Mouse (Mus musculus) Patski (cell line): ENCODE data around the gene Utp11. TPM values are rescaled to one million over a fixed set of nuclear protein-coding genes. Genes with fewer than 3 reads are reported as not detected.

ENCODE experiments used
- ATAC-seq: fragments of 100-300 bp; one replicate; pipeline ENCODE4 v1.8.0; 2021
- CTCF ChIA-PET: fragments of 350-600 bp; sonication (Branson Sonifier 250); formaldehyde crosslinking; loops from one replicate; lab custom pipeline; 2022; ENCODE audit warnings: inconsistent platforms; lab: Charles Lee
- POLR2A ChIA-PET: fragments of 350-600 bp; sonication (Branson Sonifier 250); formaldehyde crosslinking; loops from one replicate; lab custom pipeline; 2022; ENCODE audit warnings: antibody characterized with exemption, inconsistent platforms; lab: Charles Lee
- DNase-seq: peaks from one replicate; pipeline ENCODE4 v3.0.0-alpha.2; 2011; ENCODE audit warnings: low read depth, low spot score
- H3K27me3 ChIP-seq: fragments of 371-371 bp; one replicate; pipeline ENCODE4 v1.5.1; 2021
- CTCF ChIP-seq: fragments of 100-300 bp; IDR thresholded peaks from one replicate; pipeline ENCODE4 v1.5.1; 2021
- in situ Hi-C: fragments of 300-500 bp; cut with MboI; formaldehyde crosslinking; loops from 3 replicates; pipeline ENCODE4 v1.11.1; 2018; ENCODE audit warnings: low pct_unique_long_range_greater_than_20kb, mixed read lengths
- polyA plus RNA-seq: library from polyadenylated mRNA; unstranded; gene quantifications from one replicate; pipeline ENCODE4 v1.2.3, GENCODE M21; 2021

The Utp11 gene
- polyA plus RNA-seq, 1 experiment from 2014 or later = 40.6 TPM

DNA sequence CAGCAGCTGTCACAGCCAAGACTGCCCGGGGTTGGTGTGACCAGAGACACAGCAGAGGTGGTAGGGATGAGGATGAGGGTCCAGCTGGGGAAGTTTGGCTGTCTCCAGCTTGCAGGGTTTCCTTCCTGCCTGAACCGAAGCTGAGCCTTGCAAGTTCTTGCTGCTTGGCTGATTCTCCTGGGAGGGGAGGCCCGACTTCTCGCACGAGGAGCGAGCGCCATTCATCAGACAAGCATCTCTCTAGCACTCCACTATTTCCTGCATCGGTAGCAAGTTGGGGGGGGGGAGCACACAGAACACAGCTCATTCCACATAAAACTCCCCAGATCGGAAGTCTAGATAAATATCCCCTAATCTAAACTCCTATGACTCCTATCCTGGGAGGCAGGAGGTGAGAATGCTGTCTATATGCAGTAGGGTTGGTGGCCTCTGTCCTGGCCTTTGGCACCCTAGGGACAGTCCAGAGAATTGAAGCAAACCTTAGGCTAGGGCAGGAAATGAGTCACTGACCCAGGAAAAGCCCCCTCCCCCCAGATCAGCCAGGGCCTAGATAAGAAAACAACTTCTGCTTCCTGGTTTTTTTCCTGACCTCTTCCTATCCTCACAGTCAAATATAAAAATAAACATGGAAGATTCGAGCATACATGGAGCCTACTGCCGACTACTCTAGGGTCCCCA, 11.5 kb upstream of the Utp11 start:
- no peak for TF ChIP-seq CTCF
- no peak for DNase-seq
- ChIA-PET CTCF (no interaction called here), POLR2A (interaction anchor here (0.6 kb wide), 1 partner anchor 220 kb away, joined by 5 read pairs; no protein-coding TSS in a partner anchor)
- in situ Hi-C loops = no loop called here
- no peaks in the 10 kb centered on the region for H3K27me3 ChIP-seq
- ATAC-seq = no peak

DNA sequence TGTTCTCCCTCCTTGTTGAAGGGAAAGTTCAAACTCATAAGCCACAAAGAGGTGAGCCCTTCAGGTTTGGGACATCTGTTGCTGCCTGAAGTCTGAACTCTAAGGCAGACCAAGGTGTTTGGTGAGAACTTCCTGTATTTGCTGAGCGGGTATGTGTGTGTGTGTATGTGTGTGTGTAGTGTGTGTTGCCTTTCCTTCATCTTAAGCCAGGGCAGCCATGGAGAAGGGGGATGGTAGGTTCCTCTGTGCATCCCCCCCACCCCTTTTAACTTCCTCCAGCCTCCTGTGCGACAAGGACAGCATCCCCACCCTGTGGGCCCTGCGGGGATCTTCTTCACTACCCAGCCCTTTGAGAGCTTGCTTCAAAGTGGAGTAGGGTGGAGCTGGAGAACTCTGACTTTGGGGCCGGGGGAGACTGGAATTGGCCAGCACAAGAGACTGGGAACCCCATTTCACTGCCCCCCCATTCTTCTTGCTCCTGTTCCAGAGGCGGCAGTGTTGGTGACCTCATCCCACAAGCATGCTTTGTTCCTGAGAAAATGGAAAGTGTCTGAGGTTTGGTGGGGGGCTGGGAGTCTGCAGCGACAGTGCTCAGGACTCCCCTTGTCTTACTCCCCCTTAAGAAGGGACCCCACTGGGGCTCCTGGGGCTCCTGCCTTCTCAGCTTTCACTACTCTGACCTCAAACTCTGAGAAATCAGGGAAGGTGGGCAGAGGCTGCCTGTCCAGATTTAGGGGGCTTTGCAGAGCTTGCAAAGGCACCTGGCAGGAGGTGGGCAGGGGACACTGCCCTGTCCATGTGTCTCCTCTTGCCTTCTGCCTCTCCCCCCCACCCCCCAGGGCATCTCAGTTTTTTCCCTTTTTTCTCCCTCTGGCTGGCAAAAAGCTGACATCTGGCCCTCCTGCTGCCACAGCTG, 10.7 kb upstream of the Utp11 start:
- DNase-seq (no peak), ATAC-seq (no peak)
- ChIA-PET CTCF (no interaction called here), POLR2A (no interaction called here)
- no peak for TF ChIP-seq CTCF
- in situ Hi-C loops = no loop called here
- no peaks in the 10 kb centered on the region for H3K27me3 ChIP-seq

DNA sequence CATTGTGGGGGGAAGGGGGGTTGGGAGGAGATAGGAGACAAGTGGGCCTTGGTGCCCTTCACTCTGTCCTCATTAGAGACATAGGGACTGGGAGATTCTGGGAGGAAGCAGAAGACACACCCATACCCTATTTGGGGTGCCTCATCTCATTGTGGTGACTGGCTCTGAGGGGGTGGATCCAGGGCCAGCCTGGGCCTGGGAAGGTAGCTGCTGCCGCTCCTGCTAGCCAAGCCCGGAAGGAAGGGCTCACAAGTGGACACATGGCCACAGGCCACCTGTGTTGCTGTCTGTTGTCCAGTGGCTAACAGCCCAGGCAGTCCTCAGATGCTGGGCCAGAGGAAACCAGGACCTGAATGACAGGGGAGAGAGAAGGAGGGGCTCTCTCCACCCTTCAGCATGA, 10.0 kb upstream of the Utp11 start:
- ChIA-PET CTCF (interaction anchor here (1.8 kb wide), 1 partner anchor 18 kb away, joined by 5 read pairs; no protein-coding TSS in a partner anchor), POLR2A (no interaction called here)
- DNase-seq (no peak), ATAC-seq (no peak)
- H3K27me3 ChIP-seq = no peaks in the 10 kb centered on the region
- no peak for TF ChIP-seq CTCF
- in situ Hi-C loops = no loop called here

DNA sequence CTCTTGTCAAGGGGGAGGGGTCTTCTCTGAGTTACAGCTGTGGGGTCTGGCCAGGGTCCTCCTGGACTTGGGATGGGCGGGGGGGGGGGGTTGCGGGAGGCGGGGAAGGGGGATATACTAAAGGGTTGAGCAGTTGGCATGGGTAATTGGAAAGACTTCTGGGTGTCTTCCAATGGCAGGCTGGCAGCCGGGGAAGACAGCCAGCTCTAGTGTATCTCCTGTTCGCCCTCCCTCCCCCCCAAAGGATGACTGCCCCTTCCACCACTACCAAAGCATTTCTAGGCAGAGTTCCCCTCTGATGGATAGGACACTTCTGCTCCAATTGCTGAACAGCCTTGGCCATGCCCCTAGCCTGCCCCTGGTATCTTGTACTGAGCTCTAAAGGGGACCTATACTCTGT, 8.5 kb upstream of the Utp11 start:
- ChIA-PET CTCF (interaction anchor here (0.9 to 1.8 kb wide), 3 partner anchors 8 to 17 kb away, joined by 3 to 5 read pairs (median 4); partner anchors contain the start of gene Utp11), POLR2A (interaction anchor here (0.7 kb wide), 1 partner anchor 16 kb away, joined by 5 read pairs; no protein-coding TSS in a partner anchor)
- no peak for TF ChIP-seq CTCF
- DNase-seq (no peak), ATAC-seq (no peak)
- in situ Hi-C loops = no loop called here
- H3K27me3 ChIP-seq = no peaks in the 10 kb centered on the region

DNA sequence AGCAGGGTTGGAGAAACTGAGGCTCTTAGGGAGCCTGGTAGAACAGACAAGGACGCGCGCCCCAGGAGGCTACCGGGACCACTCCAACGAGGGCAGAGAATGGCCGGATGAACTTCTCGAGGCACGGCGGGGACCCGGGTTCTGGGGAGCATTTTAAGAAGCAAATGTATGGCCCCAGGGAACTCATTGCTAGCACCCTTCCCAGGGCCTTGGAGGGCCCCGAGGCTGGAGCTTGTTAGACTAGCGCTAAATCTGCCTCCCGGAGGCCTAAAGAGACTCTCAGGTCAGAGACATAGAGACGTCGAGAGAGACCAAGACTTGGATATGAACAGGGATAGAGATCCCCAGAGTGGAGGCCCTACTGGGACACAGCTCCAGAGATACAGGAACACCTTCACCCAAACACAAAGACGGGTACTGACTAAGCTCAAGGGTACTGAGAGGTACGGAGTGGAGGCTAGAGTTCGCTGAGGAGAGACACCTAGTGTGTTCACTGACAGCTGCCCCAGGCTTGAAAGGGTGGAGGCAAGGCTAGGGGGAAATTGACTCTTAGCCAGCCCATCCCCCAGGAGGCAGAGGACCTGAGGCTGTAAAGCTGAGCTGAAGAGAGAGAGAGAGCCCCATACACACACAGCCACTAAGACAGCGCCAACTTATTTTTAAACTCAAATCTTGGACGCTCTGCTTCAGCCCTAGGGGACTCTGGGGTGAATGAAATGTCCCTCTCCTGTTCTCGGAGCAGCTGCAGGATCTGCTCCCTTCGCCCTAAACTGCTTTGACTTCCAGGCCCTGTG, 7.8 kb upstream of the Utp11 start:
- ATAC-seq = peak; percentile 17
- in situ Hi-C loops = no loop called here
- ChIA-PET POLR2A (interaction anchor here (0.7 to 1.0 kb wide), 2 partner anchors 8 to 16 kb away, joined by 4 to 5 read pairs; no protein-coding TSS in a partner anchor), CTCF (interaction anchor here (1.0 to 1.3 kb wide), 2 partner anchors 10 to 13 kb away, joined by 3 to 4 read pairs; no protein-coding TSS in a partner anchor)
- DNase-seq = no peak
- TF ChIP-seq CTCF = no peak
- H3K27me3 ChIP-seq = no peaks in the 10 kb centered on the region

DNA sequence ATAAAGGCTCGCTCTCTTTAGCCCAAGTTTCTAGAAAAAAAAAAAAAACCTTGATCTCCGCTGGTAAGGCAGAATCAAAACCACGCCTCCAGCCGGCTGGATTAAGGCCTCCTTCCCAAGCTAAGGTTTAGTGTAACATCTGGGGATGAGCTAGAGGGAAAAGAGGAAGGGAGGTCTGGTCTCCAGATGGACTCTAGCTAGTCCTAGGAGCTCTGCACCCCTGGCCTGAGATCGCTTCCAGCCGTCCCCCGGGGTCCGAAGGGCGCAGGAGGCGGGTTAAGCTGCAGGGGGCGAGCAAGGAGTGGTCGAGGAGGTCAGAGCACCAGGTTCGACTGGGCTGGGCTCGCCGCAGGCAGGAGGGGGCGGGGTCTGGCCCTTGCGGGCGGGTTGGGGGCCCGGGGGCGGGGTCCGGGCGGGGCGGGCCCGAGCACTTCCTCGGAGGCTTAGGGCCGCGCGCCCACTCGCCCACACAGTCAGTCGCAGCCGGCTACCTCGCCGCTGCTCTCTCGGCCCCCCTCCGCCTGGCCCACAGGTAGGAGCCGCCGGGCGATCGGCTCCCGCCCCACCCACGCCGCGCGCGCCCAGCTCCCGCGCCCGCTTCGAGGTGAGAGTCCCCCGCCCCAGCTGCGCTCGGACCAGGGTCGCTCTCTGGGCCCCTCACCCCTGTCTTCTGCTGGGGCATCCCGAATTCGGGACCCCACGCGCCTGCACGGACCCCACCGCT, 7.0 kb upstream of the Utp11 start, which contains the start of gene Fhl3:
Gene Fhl3 (plus strand): TSS at position 454 of the 724 bp plus-strand sequence.
- H3K27me3 ChIP-seq = no peaks in the 10 kb centered on the region
- DNase-seq (no peak), ATAC-seq (peak; percentile 73)
- in situ Hi-C loops = no loop called here
- no peak for TF ChIP-seq CTCF
- POLR2A ChIA-PET = interaction anchor here (1.0 kb wide), 1 partner anchor 9 kb away, joined by 4 read pairs; no protein-coding TSS in a partner anchor
- CTCF ChIA-PET = interaction anchor here (0.8 to 1.4 kb wide), 3 partner anchors 14 to 16 kb away, joined by 3 read pairs; no protein-coding TSS in a partner anchor

DNA sequence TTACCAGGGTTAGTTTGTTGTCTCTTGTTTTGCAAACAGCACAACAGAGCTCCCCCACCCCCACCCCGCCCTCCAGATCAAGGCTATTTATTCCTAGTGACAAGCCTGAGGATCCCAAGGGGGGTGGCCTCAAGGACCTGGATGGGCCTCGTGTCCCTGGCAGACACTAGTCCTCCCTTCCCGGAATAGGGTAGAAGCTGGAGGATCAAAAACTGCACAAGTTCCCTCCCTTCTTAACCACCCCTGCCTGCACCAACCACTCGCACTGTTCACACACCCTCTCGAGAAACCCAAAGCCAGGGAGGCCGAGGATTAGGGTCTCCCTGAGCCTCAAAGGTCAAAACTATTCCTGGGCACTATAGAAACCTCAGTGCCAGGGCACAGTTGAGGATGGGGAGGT, 6.4 kb upstream of the Utp11 start:
- ChIA-PET CTCF (interaction anchor here (0.8 to 1.4 kb wide), 2 partner anchors 14 to 16 kb away, joined by 3 read pairs; no protein-coding TSS in a partner anchor), POLR2A (no interaction called here)
- in situ Hi-C loops = no loop called here
- no peak for DNase-seq
- TF ChIP-seq CTCF = no peak
- ATAC-seq = no peak
- no peaks in the 10 kb centered on the region for H3K27me3 ChIP-seq

DNA sequence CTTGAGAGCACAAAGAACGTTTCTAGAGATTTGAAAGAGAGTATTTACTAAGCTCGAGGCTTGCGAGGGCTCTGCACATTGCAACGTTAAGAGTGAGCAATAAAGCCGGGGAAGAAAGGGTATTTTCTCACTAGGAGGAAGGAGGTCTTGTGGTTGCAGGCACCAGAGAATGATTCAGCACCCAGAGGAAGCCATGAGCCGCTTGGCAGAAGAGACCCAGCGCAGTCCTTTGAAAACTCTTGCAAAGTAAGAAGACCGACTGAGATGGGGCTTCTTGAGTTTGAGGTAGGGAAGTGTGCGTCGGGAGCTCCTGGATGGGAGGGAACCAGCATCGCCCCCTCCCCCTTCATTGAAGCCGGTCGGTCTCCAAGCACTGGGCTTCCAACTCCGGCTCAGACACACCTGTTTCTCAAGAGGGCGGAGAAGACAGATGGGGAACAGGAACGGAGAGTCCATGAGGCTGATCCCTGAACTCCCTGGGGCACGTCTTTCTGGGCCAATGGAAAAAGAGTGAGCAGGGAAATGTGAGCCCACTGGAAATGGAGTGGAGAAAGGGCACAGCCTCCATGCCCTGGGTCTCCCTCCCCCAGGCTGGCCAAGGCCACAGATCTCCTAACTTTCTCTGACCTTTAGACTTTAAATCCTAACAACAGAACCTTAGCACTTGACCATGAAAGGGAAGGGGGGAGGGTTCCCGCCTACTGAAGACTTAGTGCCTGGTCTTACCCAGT, 2.6 kb upstream of the Utp11 start:
- DNase-seq (no peak), ATAC-seq (no peak)
- in situ Hi-C loops = no loop called here
- H3K27me3 ChIP-seq = no peaks in the 10 kb centered on the region
- no peak for TF ChIP-seq CTCF
- CTCF ChIA-PET = interaction anchor here (1.8 kb wide), 1 partner anchor 15 kb away, joined by 5 read pairs; no protein-coding TSS in a partner anchor
- POLR2A ChIA-PET = no interaction called here

DNA sequence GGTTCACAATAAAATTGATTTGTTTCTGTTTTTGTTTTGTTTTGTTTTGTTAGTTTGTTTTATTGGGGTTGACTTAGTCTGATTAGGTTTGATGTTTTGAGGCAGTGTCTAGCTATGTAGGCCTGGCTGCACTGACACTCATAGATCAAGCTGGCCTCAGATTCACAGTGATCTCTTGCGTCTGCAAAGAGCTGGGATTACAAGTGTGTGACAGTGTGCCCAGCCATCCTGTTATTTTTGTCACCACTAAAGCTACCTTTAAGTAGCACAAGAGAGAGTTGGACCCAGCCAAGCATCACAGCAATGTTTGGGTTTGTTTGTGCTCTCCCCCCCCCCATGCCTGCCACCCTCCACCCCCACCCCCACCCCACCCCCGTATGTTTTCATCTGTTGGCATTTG, 1.2 kb upstream of the Utp11 start:
- no peak for ATAC-seq
- POLR2A ChIA-PET = no interaction called here
- in situ Hi-C loops = no loop called here
- TF ChIP-seq CTCF = no peak
- no peaks in the 10 kb centered on the region for H3K27me3 ChIP-seq
- no peak for DNase-seq
- CTCF ChIA-PET = interaction anchor here (1.5 to 1.8 kb wide), 2 partner anchors 9 to 16 kb away, joined by 5 read pairs; no protein-coding TSS in a partner anchor
